Mouse (Mus musculus): ENCODE data around the gene Gm29554. TPM values are rescaled to one million over a fixed set of nuclear protein-coding genes. Genes with fewer than 3 reads are reported as not detected.
"Not testable (repeated sequence)": the region's sequence is repeated elsewhere in the genome, so short reads cannot be mapped to it uniquely, and the experiment has no call there.

Gm29554 gene
- not detected in 2 replicates for total RNA-seq (2017)

- ATAC-seq (replicated peaks in 1 of 2; ENCODE audit: insufficient read depth in 1 of 2, low FRiP score in 2 of 2, low TSS enrichment in 1 of 2, low read depth in 1 of 2, poor library complexity in 2 of 2, severe bottlenecking in 2 of 2), result not testable (repeated sequence)
These were observed at the start of gene Gm29554 for GRCm38 (mm10) chrY:12273632-12274031. Gene Gm29554, plus strand, starts transcription at chrY:12273932.

Other genes starting within 250 kb of the Gm29554 start
- gene Gm20812, start 108.0 kb downstream of the Gm29554 start, total RNA-seq (2017), result not detected in 2 replicates